In the genomic region with DNA sequence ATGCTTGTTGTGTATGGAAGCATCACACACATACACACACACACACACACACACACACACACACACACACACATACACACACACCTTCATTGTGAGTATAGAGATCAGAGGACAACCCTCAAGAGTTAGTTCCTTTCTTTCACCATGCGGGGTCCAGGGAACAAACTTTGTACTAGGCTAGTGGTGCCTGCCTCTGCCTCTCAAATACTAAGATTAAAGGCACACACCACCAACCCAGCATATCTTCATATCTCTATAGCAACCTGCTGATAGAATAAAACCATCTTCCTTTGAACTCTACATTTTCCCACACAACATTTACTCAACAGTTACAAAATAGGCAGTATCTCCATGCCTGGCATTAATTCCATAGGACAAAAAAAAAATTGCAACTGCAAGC, we compare ENCODE assay signal across 31 mouse cellular contexts.
"Had no signal": no experiment of that assay in that cellular context is flagged by ENCODE, and none has a peak within 500 bp of the region (broad histone marks: within the 10 kb centered on the region; RNA-seq: fewer than 3 reads in every experiment).

No protein-coding gene starts in this region.

- H3K27me3 ChIP-seq: heart, embryonic 12.5 days; heart, embryonic 13.5 days; heart, embryonic 15.5 days; hindbrain, embryonic 12.5 days; hindbrain, embryonic 13.5 days; hindbrain, embryonic 15.5 days; intestine, embryonic 15.5 days; kidney, embryonic 15.5 days had no signal

- DNase-seq: heart, postnatal 10 days; heart, postnatal 14 days; heart, postnatal 36 days; heart, postnatal 4 days; kidney, adult 11 months; kidney, adult 18-20 months; kidney, adult 2 months; kidney, adult 8-10 months; kidney, adult 9 months; kidney, postnatal 10 days; kidney, postnatal 14 days; kidney, postnatal 25 days; kidney, postnatal 36 days; kidney, postnatal 4 days; layer of hippocampus, adult 9-11 months; layer of hippocampus, postnatal 36 days had no signal

- H3K4me3 ChIP-seq: heart, embryonic 10.5 days; heart, embryonic 12.5 days; heart, embryonic 13.5 days; heart, embryonic 15.5 days; hindbrain, embryonic 10.5 days; hindbrain, embryonic 12.5 days; hindbrain, embryonic 13.5 days; hindbrain, embryonic 15.5 days; intestine, embryonic 15.5 days; kidney, embryonic 15.5 days; layer of hippocampus, adult 2 months; left cerebral cortex, adult 2 months had no signal

- H3K36me3 ChIP-seq: heart, embryonic 10.5 days; heart, embryonic 12.5 days; heart, embryonic 13.5 days; heart, embryonic 15.5 days; hindbrain, embryonic 10.5 days; hindbrain, embryonic 12.5 days; hindbrain, embryonic 13.5 days; hindbrain, embryonic 15.5 days; intestine, embryonic 15.5 days; kidney, embryonic 15.5 days had no signal

- H3K9ac ChIP-seq: heart, embryonic 12.5 days; heart, embryonic 13.5 days; heart, embryonic 15.5 days; hindbrain, embryonic 12.5 days; hindbrain, embryonic 13.5 days; hindbrain, embryonic 14.5 days; hindbrain, embryonic 15.5 days; intestine, embryonic 15.5 days; kidney, embryonic 15.5 days had no signal

- H3K27ac ChIP-seq: heart, embryonic 10.5 days; heart, embryonic 13.5 days; heart, embryonic 15.5 days; hindbrain, embryonic 10.5 days; hindbrain, embryonic 12.5 days; hindbrain, embryonic 13.5 days; hindbrain, embryonic 14.5 days; hindbrain, embryonic 15.5 days; hindbrain, postnatal 0 days; intestine, embryonic 15.5 days; kidney, embryonic 15.5 days; kidney, postnatal 0 days; layer of hippocampus, adult 2 months; left cerebral cortex, adult 2 months had no signal

- H3K9me3 ChIP-seq: heart, embryonic 10.5 days; heart, embryonic 12.5 days; heart, embryonic 13.5 days; heart, embryonic 15.5 days; hindbrain, embryonic 10.5 days; hindbrain, embryonic 12.5 days; hindbrain, embryonic 13.5 days; hindbrain, embryonic 15.5 days; intestine, embryonic 15.5 days; kidney, embryonic 15.5 days had no signal
